Mouse (Mus musculus): ENCODE measurements around the gene Sapcd1.

Gene Sapcd1

GRCm38 (mm10) chr17:35031880-35032279 is 4.1 kb upstream of the Sapcd1 start:
- no peak for DNase-seq (ENCODE audit: low read depth in 1 of 2, low spot score in 2 of 2)

- no peak for DNase-seq (ENCODE audit: low read depth in 1 of 2, low spot score in 2 of 2)
Measured at GRCm38 (mm10) chr17:35031272-35031671, 3.5 kb upstream of the Sapcd1 start.

GRCm38 (mm10) chr17:35029691-35030532 is 2.1 kb upstream of the Sapcd1 start:
- no peak for DNase-seq (ENCODE audit: low read depth in 1 of 2, low spot score in 2 of 2)

GRCm38 (mm10) chr17:35028315-35028714 is 499 bp upstream of the Sapcd1 start:
- DNase-seq (ENCODE audit: low read depth in 1 of 2, low spot score in 2 of 2), result no peak

GRCm38 (mm10) chr17:35026206-35026605 is 1.6 kb downstream of the Sapcd1 start:
- DNase-seq (ENCODE audit: low read depth in 1 of 2, low spot score in 2 of 2), result no peak

- no peak for DNase-seq (ENCODE audit: low read depth in 1 of 2, low spot score in 2 of 2)
Measured at GRCm38 (mm10) chr17:35024691-35025488, 2.9 kb downstream of the Sapcd1 start.

GRCm38 (mm10) chr17:35024261-35024660 is 3.6 kb downstream of the Sapcd1 start:
- no peak for DNase-seq (ENCODE audit: low read depth in 1 of 2, low spot score in 2 of 2)

- DNase-seq (ENCODE audit: low read depth in 1 of 2, low spot score in 2 of 2), result peak; percentile 40 to 56
Measured at GRCm38 (mm10) chr17:35023756-35024155, 4.1 kb downstream of the Sapcd1 start.

GRCm38 (mm10) chr17:35023221-35023620 is 4.6 kb downstream of the Sapcd1 start:
- no peak for DNase-seq (ENCODE audit: low read depth in 1 of 2, low spot score in 2 of 2)

- no peak for DNase-seq (ENCODE audit: low read depth in 1 of 2, low spot score in 2 of 2)
Measured at GRCm38 (mm10) chr17:35022541-35023060, 5.2 kb downstream of the Sapcd1 start.

- DNase-seq (ENCODE audit: low read depth in 1 of 2, low spot score in 2 of 2), result no peak
Measured at GRCm38 (mm10) chr17:35021842-35022477, 5.9 kb downstream of the Sapcd1 start.

- peak; percentile 53 to 73 for DNase-seq (ENCODE audit: low read depth in 1 of 2, low spot score in 2 of 2)
Measured at GRCm38 (mm10) chr17:35021163-35021808, 6.5 kb downstream of the Sapcd1 start.

GRCm38 (mm10) chr17:35020551-35020950 is 7.3 kb downstream of the Sapcd1 start:
- DNase-seq (ENCODE audit: low read depth in 1 of 2, low spot score in 2 of 2), result no peak

GRCm38 (mm10) chr17:35019894-35020293 is 7.9 kb downstream of the Sapcd1 start:
- no peak for DNase-seq (ENCODE audit: low read depth in 1 of 2, low spot score in 2 of 2)

GRCm38 (mm10) chr17:35018171-35018570 is 9.6 kb downstream of the Sapcd1 start:
- no peak for DNase-seq (ENCODE audit: low read depth in 1 of 2, low spot score in 2 of 2)

GRCm38 (mm10) chr17:35017706-35018030 is 10.1 kb downstream of the Sapcd1 start:
- DNase-seq (ENCODE audit: low read depth in 1 of 2, low spot score in 2 of 2), result no peak

- no peak for DNase-seq (ENCODE audit: low read depth in 1 of 2, low spot score in 2 of 2)
Measured at GRCm38 (mm10) chr17:35016791-35017705, 10.8 kb downstream of the Sapcd1 start.

GRCm38 (mm10) chr17:35016376-35016775 is 11.4 kb downstream of the Sapcd1 start, which contains the start of gene Vwa7:
TSS of gene Vwa7 (plus strand) at chr17:35016579.
- no peak for DNase-seq (ENCODE audit: low read depth in 1 of 2, low spot score in 2 of 2)

GRCm38 (mm10) chr17:35015296-35015695 is 12.5 kb downstream of the Sapcd1 start:
- DNase-seq (ENCODE audit: low read depth in 1 of 2, low spot score in 2 of 2), result no peak

GRCm38 (mm10) chr17:35013221-35013620 is 14.6 kb downstream of the Sapcd1 start:
- no peak for DNase-seq (ENCODE audit: low read depth in 1 of 2, low spot score in 2 of 2)

All from monocyte, adult 2 months (primary cell).